Mouse (Mus musculus) naive thymus-derived CD4-positive, alpha-beta T cell, adult 5 months (primary cell): ENCODE results near the gene Defb23. TPM values are rescaled to one million over a fixed set of nuclear protein-coding genes. Genes with fewer than 3 reads are reported as not detected.

Experiments used
- polyA plus RNA-seq: library from polyadenylated mRNA; unstranded; fragments of 100-300 nt; shearing (Covaris generic); gene quantifications from one replicate; pipeline ENCODE4 v1.2.1, GENCODE M21; 2017

Defb23 gene
- not detected for polyA plus RNA-seq

GRCm38 (mm10) chr2:152464570-152465150 lies at the start of gene Defb23:
TSS of gene Defb23 (minus strand) at chr2:152464620.

GRCm38 (mm10) chr2:152511592-152511991 lies 47.2 kb upstream of the Defb23 start, which contains the start of gene Defb26:
TSS of gene Defb26 (minus strand) at chr2:152511692.

GRCm38 (mm10) chr2:152490038-152490437 lies 25.6 kb upstream of the Defb23 start, which contains the start of gene Defb22:
TSS of gene Defb22 (minus strand) at chr2:152490138.

GRCm38 (mm10) chr2:152476763-152477162 lies 12.3 kb upstream of the Defb23 start, which contains the start of gene Defb20:
TSS of gene Defb20 (plus strand) at chr2:152477063.

GRCm38 (mm10) chr2:152415287-152415686 lies 49.1 kb downstream of the Defb23 start, which contains the start of gene 6820408C15Rik:
TSS of gene 6820408C15Rik (plus strand) at chr2:152415587.

GRCm38 (mm10) chr2:152414591-152415165 lies 49.7 kb downstream of the Defb23 start, which contains the start of gene Zcchc3:
TSS of gene Zcchc3 (minus strand) at chr2:152415027.

Other genes with a start within 250 kb of the Defb23 start
- 44.3 TPM for gene Csnk2a1, start 237.8 kb downstream of the Defb23 start, polyA plus RNA-seq
- gene Tbc1d20, start 170.8 kb downstream of the Defb23 start, polyA plus RNA-seq, result 68.7 TPM
- 288 TPM for gene Rbck1, start 132.0 kb downstream of the Defb23 start, polyA plus RNA-seq
- 12.2 TPM for gene Trib3, start 120.6 kb downstream of the Defb23 start, polyA plus RNA-seq
- gene Nrsn2, start 88.0 kb downstream of the Defb23 start, polyA plus RNA-seq, result not detected
- gene Sox12, start 66.6 kb downstream of the Defb23 start, polyA plus RNA-seq, result 0.27 TPM
- 0.41 TPM for gene Zcchc3, start 49.6 kb downstream of the Defb23 start, polyA plus RNA-seq
- gene 6820408C15Rik, start 49.0 kb downstream of the Defb23 start, polyA plus RNA-seq, result not detected
- gene Defb20, start 12.4 kb upstream of the Defb23 start, polyA plus RNA-seq, result not detected
- not detected for gene Defb22, start 25.5 kb upstream of the Defb23 start, polyA plus RNA-seq
- gene Defb26, start 47.1 kb upstream of the Defb23 start, polyA plus RNA-seq, result not detected
- gene Defb28, start 53.6 kb upstream of the Defb23 start, polyA plus RNA-seq, result not detected
- not detected for gene Defb29, start 75.5 kb upstream of the Defb23 start, polyA plus RNA-seq
- gene Gm17416, start 104.7 kb upstream of the Defb23 start, polyA plus RNA-seq, result not detected
- gene Defb21, start 108.1 kb upstream of the Defb23 start, polyA plus RNA-seq, result not detected
- gene Defb19, start 115.7 kb upstream of the Defb23 start, polyA plus RNA-seq, result not detected
- not detected for gene Defb45, start 134.8 kb upstream of the Defb23 start, polyA plus RNA-seq
- not detected for gene Defb36, start 139.7 kb upstream of the Defb23 start, polyA plus RNA-seq
- not detected for gene Defb25, start 158.4 kb upstream of the Defb23 start, polyA plus RNA-seq
- not detected for gene Rem1, start 162.3 kb upstream of the Defb23 start, polyA plus RNA-seq
- gene H13, start 204.8 kb upstream of the Defb23 start, polyA plus RNA-seq, result 176 TPM
- 5.4 TPM for gene Mcts2, start 222.4 kb upstream of the Defb23 start, polyA plus RNA-seq